Mouse (Mus musculus): ENCODE data around the gene Ebf1. TPM values are rescaled to one million over a fixed set of nuclear protein-coding genes. Genes with fewer than 3 reads are reported as not detected.

Ebf1 gene
- polyA plus RNA-seq, 1 experiment from 2014 or later: 5.0 TPM

DNA sequence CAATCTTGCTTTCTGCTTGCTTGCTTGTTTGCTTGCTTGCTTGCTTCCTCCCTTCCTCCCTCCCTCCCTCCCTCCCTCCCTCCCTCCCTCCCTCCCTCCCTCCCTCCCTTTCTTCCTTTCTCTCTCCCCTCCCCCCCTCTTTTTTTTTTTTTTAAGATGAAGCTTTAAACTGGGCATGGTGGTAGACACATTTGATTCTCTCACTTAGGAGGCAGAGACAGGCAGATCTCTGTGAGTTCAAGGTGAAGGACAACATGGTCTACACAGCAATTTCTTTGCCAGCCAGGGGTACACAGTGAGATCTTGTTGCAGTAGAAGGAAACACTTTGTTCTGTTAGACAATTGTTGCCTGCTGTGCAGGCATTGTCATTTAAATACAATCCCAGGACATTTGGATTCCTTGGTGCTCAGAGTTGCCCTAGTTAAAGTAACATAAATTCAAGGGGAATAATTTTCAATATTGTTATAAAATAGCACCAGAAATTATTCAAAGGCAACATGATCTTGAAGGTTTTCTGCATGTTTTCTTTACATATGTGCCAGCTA is 92.0 kb downstream of the Ebf1 start:
- H3K27ac ChIP-seq (ENCODE audit: low read depth): no peak overlapping the region
- H3K27me3 ChIP-seq (ENCODE audit: insufficient read depth, low read length): no peaks in the 10 kb centered on the region
- TF ChIP-seq CTCF (IDR thresholded peaks at IDR 0.05; ENCODE audit: low read depth) (no peak), EP300 (IDR thresholded peaks at IDR 0.05; ENCODE audit: low read depth) (no peak)
- no peak overlapping the region for H3K9ac ChIP-seq (replicated peaks)
- no peaks in the 10 kb centered on the region for H3K36me3 ChIP-seq (replicated peaks; ENCODE audit: insufficient read depth, low read length)
- DNase-seq: no peak
- no peaks in the 10 kb centered on the region for H3K4me1 ChIP-seq (ENCODE audit: insufficient read depth)
- no peak overlapping the region for H3K4me3 ChIP-seq (ENCODE audit: low read depth, low read length)
- no peak overlapping the region for H3K4me2 ChIP-seq (ENCODE audit: low read depth, low read length)
- no peak for ATAC-seq
- H3K9me3 ChIP-seq (ENCODE audit: low read length): no peaks in the 10 kb centered on the region

DNA sequence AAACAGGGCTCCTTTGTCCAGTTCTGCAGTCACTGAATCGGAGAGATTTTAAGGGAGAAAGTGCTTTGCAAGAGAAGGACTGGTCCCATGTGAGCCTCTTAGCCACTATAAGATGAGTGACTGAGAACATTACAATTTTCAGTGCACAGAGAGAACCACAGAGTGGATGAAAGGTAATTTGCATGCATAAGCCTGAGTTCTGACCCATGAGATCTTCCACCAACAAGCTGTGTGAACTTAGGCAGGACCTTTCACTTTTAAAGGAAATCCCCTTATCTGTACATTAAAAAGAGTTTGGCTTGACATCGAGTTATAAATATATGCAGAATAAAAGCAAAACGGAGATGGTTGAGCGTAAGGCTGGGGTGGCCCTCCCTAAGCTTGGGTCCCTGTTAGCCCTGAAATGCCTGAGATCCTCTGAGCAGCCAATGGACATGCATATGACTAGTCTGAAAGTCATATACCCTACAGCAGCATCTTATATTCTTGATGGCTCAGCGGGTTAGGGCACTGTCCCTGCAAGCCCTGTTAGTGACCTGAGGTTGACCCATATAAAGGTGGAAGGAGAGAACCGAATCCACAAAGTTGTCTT is 92.8 kb downstream of the Ebf1 start:
- H3K9ac ChIP-seq (replicated peaks): no peak overlapping the region
- ATAC-seq (no peak), DNase-seq (no peak)
- no peak overlapping the region for H3K4me3 ChIP-seq (ENCODE audit: low read depth, low read length)
- no peaks in the 10 kb centered on the region for H3K36me3 ChIP-seq (replicated peaks; ENCODE audit: insufficient read depth, low read length)
- 72% methylated on average over 6 of the region's 6 CpGs for WGBS (ENCODE audit: insufficient replicate concordance)
- no peaks in the 10 kb centered on the region for H3K9me3 ChIP-seq (ENCODE audit: low read length)
- no peak overlapping the region for H3K27ac ChIP-seq (ENCODE audit: low read depth)
- no peaks in the 10 kb centered on the region for H3K27me3 ChIP-seq (ENCODE audit: insufficient read depth, low read length)
- H3K4me1 ChIP-seq (ENCODE audit: insufficient read depth): no peaks in the 10 kb centered on the region
- no peak for TF ChIP-seq EP300 (IDR thresholded peaks at IDR 0.05; ENCODE audit: low read depth)
- no peak for TF ChIP-seq CTCF (IDR thresholded peaks at IDR 0.05; ENCODE audit: low read depth)
- no peak overlapping the region for H3K4me2 ChIP-seq (ENCODE audit: low read depth, low read length)

GRCm38 (mm10) chr11:44710861-44711260 is 93.7 kb downstream of the Ebf1 start:
- Histone ChIP-seq H3K9me3 (ENCODE audit: low read length) (no peaks in the 10 kb centered on the region), H3K9ac (replicated peaks) (no peak overlapping the region), H3K27ac (ENCODE audit: low read depth) (no peak overlapping the region), H3K4me3 (ENCODE audit: low read depth, low read length) (no peak overlapping the region), H3K4me2 (ENCODE audit: low read depth, low read length) (no peak overlapping the region), H3K27me3 (ENCODE audit: insufficient read depth, low read length) (no peaks in the 10 kb centered on the region), H3K36me3 (replicated peaks; ENCODE audit: insufficient read depth, low read length) (no peaks in the 10 kb centered on the region), H3K4me1 (ENCODE audit: insufficient read depth) (no peaks in the 10 kb centered on the region)
- TF ChIP-seq CTCF (IDR thresholded peaks at IDR 0.05; ENCODE audit: low read depth) (no peak), EP300 (IDR thresholded peaks at IDR 0.05; ENCODE audit: low read depth) (no peak)
- ATAC-seq (no peak), DNase-seq (no peak)

DNA sequence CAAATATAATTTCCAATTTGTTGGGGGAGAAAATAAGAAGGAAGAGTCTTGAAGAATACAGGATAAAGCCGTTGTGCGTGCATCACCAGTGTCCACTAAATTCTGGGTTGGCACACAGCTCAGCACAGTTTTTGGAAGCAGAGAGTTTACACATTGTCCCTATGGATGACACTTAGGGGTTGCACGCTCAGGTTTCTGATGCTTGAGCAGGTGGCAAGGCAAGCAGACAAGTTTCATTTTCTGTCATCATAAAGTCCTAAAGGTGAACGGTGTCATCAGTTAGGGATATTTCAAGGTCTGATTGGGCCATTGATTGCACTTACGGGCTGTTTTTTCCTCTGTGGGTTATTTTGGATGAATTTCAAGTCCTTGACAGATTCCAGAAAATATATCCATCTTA is 97.1 kb downstream of the Ebf1 start:
- ATAC-seq (no peak), DNase-seq (no peak)
- H3K9me3 ChIP-seq (ENCODE audit: low read length): no peaks in the 10 kb centered on the region
- no peak overlapping the region for H3K9ac ChIP-seq (replicated peaks)
- H3K27ac ChIP-seq (ENCODE audit: low read depth): no peak overlapping the region
- 82% methylated on average over 5 of the region's 5 CpGs for WGBS (ENCODE audit: insufficient replicate concordance)
- H3K4me3 ChIP-seq (ENCODE audit: low read depth, low read length): no peak overlapping the region
- no peak for TF ChIP-seq EP300 (IDR thresholded peaks at IDR 0.05; ENCODE audit: low read depth)
- no peak for TF ChIP-seq CTCF (IDR thresholded peaks at IDR 0.05; ENCODE audit: low read depth)
- no peaks in the 10 kb centered on the region for H3K4me1 ChIP-seq (ENCODE audit: insufficient read depth)
- no peaks in the 10 kb centered on the region for H3K27me3 ChIP-seq (ENCODE audit: insufficient read depth, low read length)
- no peaks in the 10 kb centered on the region for H3K36me3 ChIP-seq (replicated peaks; ENCODE audit: insufficient read depth, low read length)
- no peak overlapping the region for H3K4me2 ChIP-seq (ENCODE audit: low read depth, low read length)

DNA sequence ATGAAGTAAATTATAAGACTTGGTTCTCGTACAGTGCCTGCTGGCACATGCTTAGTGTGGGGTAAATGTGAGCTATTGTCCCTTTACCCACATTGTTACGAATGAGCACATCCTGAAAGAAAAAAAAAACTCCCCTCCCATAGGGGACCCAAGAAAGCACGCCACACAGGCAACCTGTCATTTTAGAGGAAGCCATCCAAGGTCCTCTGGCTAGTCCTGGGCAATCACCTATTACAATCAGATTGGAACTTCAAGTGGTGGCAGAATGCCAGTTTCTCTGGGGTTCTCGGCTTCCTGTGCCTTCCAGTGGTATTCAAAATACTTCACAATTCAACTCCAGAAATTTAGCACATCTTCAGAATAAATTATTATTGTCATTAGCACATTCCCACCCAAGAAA is 98.7 kb downstream of the Ebf1 start:
- ATAC-seq (no peak), DNase-seq (no peak)
- Histone ChIP-seq H3K9ac (replicated peaks) (no peak overlapping the region), H3K36me3 (replicated peaks; ENCODE audit: insufficient read depth, low read length) (no peaks in the 10 kb centered on the region), H3K27me3 (ENCODE audit: insufficient read depth, low read length) (no peaks in the 10 kb centered on the region), H3K4me2 (ENCODE audit: low read depth, low read length) (no peak overlapping the region), H3K4me1 (ENCODE audit: insufficient read depth) (no peaks in the 10 kb centered on the region), H3K4me3 (ENCODE audit: low read depth, low read length) (no peak overlapping the region), H3K27ac (ENCODE audit: low read depth) (no peak overlapping the region), H3K9me3 (ENCODE audit: low read length) (no peaks in the 10 kb centered on the region)
- WGBS (ENCODE audit: insufficient replicate concordance): 65% methylated on average over 4 of the region's 4 CpGs
- TF ChIP-seq CTCF (IDR thresholded peaks at IDR 0.05; ENCODE audit: low read depth): no peak
- no peak for TF ChIP-seq EP300 (IDR thresholded peaks at IDR 0.05; ENCODE audit: low read depth)

- 59% methylated on average over 6 of the region's 6 CpGs for WGBS (ENCODE audit: insufficient replicate concordance)
- H3K4me3 ChIP-seq (ENCODE audit: low read depth, low read length): no peak overlapping the region
Observed at GRCm38 (mm10) chr11:44716928-44717327, 99.8 kb downstream of the Ebf1 start.

DNA sequence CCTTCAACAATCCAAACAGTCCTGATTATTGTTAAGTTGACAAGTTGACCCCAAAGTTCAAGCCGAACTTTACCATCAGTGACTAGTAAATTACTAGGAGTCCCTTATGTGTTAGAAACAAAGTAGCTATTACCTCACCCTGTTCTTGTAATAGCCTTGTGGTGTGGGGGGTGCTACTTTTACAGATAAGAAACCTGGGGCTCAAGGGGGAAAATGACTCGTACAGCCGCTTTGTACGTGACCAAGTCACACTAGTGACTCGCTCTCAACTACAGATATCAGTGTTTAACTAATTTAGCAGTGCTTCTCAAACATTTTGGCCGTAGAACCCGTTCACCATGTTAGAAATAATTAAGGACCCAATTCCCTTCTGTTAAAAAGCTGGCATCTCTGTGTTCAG is 100.5 kb downstream of the Ebf1 start:
- Histone ChIP-seq H3K4me2 (ENCODE audit: low read depth, low read length) (no peak overlapping the region), H3K9me3 (ENCODE audit: low read length) (no peaks in the 10 kb centered on the region), H3K36me3 (replicated peaks; ENCODE audit: insufficient read depth, low read length) (no peaks in the 10 kb centered on the region), H3K9ac (replicated peaks) (no peak overlapping the region), H3K4me3 (ENCODE audit: low read depth, low read length) (no peak overlapping the region), H3K4me1 (ENCODE audit: insufficient read depth) (no peaks in the 10 kb centered on the region), H3K27me3 (ENCODE audit: insufficient read depth, low read length) (no peaks in the 10 kb centered on the region), H3K27ac (ENCODE audit: low read depth) (no peak overlapping the region)
- ATAC-seq (no peak), DNase-seq (no peak)
- 69% methylated on average over 7 of the region's 7 CpGs for WGBS (ENCODE audit: insufficient replicate concordance)
- no peak for TF ChIP-seq EP300 (IDR thresholded peaks at IDR 0.05; ENCODE audit: low read depth)
- no peak for TF ChIP-seq CTCF (IDR thresholded peaks at IDR 0.05; ENCODE audit: low read depth)

More at GRCm38 (mm10) chr11:44716928-44717327, 99.8 kb downstream of the Ebf1 start:
- Histone ChIP-seq H3K36me3 (replicated peaks; ENCODE audit: insufficient read depth, low read length) (no peaks in the 10 kb centered on the region), H3K9me3 (ENCODE audit: low read length) (no peaks in the 10 kb centered on the region), H3K27me3 (ENCODE audit: insufficient read depth, low read length) (no peaks in the 10 kb centered on the region), H3K27ac (ENCODE audit: low read depth) (no peak overlapping the region), H3K9ac (replicated peaks) (no peak overlapping the region), H3K4me2 (ENCODE audit: low read depth, low read length) (no peak overlapping the region), H3K4me1 (ENCODE audit: insufficient read depth) (no peaks in the 10 kb centered on the region)
- ATAC-seq (no peak), DNase-seq (no peak)
- TF ChIP-seq EP300 (IDR thresholded peaks at IDR 0.05; ENCODE audit: low read depth): no peak
- TF ChIP-seq CTCF (IDR thresholded peaks at IDR 0.05; ENCODE audit: low read depth): no peak
